Mouse (Mus musculus) frontal cortex, postnatal 36 days (tissue): Measurements from ENCODE around the gene S1pr5.
A peak's percentile ranks its signal among the peaks of the same experiment; 100 is the strongest.
"Not testable (repeated sequence)": the region's sequence is repeated elsewhere in the genome, so short reads cannot be mapped to it uniquely, and the experiment has no call there.

Source experiments
- DNase-seq, 2 experiments: peaks; one replicate each; pipeline ENCODE4 v3.0.0; 2022; ENCODE audit warnings: low spot score in 2 of 2

Gene S1pr5

DNA sequence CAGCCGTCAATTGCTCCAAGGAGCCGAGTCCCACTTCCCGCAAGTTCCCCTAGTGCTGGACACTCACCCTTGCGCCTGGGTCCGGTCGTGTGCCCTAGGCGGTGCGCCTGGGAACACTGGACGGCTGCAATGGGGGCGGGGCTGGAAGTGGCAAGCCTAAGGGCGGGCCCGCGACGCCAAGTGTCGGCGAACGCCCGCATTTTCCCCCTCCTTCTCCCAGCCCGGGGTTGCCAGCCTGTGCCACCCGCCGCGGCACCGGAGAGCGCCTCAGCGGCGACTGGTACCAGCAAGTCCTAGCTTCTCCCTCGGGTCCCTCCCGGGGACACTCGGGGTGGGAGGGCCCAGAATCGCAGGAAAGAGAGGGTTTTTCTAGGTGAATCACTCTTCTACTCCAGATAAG lies at the start of gene S1pr5:
Gene S1pr5, minus strand, starts transcription at position 118 of the 400 bp plus-strand sequence.
- no peak for DNase-seq

DNA sequence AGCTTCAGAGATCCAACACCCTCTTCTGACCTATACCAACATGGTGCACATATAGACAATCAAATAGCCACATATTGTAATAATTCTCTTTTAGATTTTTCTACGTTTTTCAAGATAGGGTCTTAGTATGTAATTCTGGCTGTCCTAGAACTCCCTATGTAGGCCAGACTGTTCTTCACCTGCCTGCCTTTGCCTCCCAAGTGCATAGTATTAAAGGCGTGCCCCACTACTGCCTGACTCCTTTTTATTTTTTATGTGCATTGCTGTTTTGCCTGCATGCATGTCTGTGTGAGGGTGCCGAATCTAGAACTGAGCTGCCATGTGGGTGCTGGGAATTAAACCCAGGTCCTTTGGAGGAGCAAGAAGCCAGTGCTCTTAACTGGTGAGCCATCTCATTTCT lies 44.0 kb upstream of the S1pr5 start:
- DNase-seq = no peak

DNA sequence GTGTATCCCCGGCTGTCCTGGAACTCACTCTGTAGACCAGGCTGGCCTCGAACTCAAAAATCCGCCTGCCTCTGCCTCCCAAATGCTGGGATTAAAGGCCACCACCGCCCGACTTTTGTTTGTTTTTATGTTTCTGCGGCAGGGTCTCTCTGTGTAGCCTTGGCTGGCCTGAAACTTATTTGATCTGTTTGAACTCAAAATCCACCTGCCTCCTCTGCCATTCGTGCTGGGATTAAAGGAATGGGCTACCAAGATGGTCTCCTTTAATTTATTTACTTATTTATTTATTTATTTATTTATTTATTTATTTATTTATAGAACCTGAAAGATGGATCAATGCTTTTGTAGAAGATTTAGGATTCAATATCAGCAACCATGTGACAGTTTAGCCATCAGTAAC lies 43.6 kb upstream of the S1pr5 start:
- DNase-seq = not testable (repeated sequence)

DNA sequence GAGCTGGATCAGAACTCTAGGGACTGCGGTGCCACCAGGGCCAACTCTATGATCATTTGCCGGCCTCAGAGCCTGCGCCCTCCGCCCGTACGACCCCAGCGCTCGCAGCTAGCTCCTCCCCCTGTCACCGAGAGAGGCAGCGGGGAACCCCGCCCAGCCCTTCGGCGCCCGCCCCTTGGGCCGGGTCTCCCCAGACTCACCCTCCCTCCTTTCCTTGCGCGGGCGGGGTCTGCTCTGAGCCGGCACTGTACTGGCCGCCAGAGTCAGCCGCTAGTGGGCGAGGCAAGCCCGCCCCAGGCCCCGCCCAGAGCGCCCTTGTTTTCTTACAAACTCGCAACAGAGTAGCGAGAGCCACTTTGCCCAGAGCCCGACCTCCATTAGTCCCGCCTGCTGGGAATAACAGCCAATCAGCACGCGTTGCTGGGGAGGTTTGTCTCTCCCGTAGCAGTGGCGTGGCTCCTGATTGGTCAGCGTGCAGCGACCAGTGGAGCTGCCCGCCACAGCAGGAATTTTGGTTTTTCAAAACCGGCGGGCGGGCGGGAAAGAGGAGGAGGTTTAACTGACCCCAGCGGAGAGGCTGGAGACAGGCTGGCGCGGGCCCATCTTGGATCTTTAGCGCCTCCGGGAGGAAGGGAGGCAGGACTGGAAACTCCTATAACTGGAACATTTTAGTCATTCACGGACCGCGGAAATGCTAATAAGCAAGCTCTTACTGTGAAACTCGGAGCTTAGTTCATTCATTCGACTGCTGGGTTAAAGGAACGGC lies 43.0 kb upstream of the S1pr5 start, which contains the start of gene Cdkn2d:
Gene Cdkn2d, minus strand, starts transcription at position 386 of the 766 bp plus-strand sequence.
- peak; percentile 99 to 100 for DNase-seq

DNA sequence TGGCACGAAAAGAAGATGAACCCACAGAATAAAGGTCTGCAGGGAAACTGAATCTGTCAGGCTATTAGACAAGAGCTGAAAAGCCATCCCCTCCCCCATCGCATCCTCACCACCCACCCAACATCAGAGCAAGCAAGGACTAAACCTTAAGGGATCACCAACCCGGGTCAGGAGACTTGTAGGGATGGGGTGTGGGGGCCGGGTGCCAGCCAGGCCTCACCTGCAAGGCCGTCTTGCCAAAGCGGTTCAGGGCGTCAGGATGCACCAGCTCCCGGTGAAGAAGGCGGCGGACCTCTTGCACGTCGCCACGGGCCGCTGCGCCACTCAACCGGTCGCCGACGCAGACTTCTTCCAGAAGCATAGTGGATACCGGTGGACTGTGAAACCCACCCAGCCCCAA lies 42.3 kb upstream of the S1pr5 start:
- no peak for DNase-seq

DNA sequence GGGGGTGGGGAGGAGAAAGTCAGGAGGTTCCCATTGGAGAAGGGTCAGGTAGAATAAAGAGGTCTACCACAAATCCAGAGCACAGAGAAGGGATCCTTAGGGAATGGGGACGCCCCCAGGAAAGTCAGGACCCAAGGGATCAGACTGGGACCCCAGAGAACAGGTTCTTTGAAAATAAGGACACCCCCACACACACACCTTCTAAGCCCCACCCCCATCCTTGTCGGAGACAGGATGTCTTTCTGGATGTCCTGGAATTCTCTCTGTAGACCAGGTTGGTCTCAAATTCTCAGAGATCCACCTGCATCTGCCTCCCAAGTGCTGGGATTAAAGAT lies 41.1 kb upstream of the S1pr5 start:
- DNase-seq = no peak

DNA sequence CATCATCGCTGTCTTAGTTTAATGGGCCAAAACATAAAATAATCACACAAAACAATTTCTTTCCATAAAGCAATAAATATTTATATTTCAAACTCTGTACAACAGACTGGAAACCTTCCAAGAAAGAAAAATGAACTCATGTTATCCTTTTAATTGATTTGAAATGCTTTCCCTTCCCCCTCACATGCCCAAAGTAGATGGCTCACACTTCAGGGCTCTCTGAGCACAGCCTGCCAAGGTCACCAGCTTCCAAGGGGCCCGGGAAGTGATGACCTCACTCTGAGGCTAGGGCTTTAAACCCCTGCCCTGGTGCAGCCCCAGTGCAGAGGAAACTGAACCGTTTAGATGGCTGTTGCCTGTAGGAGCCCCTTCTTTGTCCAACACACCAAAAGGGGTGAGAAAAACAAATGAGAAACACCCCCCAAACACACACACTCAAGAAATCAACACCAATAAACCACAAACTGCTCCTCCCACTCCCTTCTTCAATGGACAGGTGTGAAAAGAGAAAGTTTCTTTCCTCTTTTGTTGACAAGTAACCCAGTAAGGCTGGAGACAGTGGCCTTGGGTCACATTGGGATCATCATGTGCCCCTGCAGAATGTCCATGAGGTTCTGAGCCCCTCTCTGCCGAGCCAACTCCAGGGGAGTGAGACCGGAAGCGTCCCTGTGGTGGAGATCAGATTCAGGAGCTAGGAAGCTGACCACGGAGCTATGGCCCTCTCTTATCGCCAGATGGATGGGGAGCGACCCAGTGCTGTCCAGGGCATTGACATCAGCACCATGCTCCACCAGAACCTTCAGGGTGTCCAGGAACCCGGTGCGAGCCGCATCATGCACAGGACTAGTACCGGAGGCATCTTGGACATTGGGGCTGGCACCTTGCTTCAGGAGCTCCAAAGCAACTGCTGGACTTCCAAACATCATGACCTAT lies 40.4 kb upstream of the S1pr5 start:
- no peak for DNase-seq

DNA sequence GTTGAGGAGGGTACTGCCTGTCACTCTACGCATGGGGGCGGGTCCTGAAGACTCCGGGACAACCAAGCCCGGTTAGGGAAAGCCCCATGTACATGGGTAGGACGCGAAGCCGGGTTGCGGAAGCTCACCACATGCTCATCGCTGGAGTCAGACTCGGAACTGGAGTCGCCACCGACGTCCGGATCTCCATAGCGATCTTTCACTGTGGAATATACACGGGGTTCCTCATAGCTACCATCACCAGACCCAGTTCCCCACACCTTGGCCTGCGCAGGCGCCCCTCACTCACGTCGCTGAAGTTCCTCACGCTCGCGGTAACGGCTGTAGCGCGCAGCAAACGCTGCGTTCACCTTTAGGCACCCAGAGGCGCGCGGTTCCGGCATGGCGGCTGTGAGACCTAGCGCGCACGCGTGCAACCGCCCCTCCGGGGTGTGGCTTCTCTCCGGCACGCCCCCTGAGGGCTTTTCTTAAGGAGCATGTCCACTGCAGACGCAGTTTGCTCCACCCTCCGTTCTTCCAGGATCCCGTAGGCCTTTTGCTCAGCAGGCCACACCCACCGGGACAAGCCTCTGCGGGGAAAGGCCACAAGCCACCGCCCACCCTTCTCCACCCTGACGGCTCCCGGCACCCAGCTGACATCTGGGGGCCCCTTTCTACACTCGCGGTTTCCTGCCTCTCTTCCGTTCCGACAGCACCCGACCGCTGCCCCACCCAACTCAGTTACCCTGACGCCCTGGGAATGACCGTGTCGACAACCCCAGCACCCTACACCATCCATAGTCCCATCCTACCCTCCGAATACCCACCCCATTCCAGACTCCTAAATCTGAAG lies 39.5 kb upstream of the S1pr5 start, which contains the start of gene Kri1:
Gene Kri1, minus strand, starts transcription at position 399 of the 832 bp plus-strand sequence.
- DNase-seq = peak; percentile 95 to 98

DNA sequence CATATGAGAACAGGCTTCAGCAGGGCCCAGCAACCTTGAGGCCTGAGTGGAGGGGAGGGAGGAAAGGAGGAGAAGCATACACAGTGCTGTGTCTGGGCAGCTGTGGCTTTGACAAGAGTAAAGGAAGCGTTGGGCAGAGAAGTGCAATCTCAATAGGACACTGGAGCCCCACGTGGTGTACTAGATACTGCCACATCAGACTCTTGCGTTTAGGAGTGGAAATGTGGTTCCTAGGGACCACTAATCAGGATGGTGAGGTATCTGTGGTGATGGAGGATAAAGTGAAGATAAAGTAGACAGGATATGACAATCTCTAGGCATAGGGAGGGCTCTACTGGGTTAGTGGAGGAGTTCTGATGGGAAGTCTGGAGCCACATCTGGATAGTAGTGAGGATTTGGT lies 38.5 kb upstream of the S1pr5 start:
- no peak for DNase-seq

DNA sequence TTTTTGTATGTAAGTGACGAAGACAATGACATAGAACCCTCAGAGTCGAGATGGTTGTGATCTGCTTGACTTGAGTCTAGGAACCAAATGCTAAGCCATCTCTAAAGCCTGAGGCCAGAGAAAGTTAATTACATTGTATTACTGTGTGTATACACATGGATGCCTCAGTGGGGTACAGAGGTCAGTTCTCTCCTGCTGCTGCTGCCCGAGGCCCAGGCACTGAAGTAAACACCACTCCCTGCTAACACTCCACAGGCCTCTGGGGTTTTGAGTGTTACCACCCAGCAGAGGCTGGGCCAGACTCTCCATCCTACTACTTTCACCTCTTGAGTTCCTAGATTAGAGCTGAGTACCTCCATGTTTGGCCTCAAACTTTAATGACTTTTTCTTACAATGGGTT lies 35.8 kb upstream of the S1pr5 start:
- DNase-seq = no peak

DNA sequence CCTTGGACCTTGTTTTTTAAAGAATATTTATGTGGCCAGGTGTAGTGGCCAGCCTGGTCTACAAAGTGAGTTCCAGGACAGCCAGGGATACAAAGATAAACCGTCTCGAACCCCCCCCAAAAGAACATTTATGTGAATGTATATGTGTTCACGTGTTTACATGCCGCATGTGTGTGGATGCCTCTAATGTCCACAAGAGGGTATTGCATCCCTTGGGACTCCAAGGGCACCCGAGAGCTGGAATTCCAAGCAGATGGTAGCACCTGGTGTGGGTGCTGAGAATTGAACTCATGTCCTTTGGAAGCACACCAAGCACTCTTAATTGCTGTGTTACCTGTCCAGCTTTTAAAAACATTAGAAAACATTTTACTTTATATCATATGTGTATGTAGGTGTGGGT lies 35.3 kb upstream of the S1pr5 start:
- no peak for DNase-seq

DNA sequence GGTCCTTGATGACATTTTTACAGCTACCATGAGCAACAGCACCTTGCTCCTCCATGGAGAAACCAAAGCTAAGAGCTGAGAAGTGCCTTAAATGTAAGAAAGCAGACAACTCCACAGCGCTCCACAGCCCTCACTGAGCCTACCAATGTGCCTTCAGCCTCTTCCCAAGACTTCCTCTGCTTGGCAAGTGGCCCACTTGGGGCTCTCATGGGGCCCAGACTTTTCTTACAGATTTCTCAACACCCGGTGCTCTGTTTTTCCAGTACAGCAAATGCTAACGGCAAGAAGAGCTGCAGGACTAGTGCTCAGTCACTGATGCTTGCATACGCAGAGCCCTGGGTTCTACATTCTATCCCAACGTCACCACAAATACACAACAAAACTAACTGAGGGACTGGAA lies 29.5 kb upstream of the S1pr5 start:
- no peak for DNase-seq

DNA sequence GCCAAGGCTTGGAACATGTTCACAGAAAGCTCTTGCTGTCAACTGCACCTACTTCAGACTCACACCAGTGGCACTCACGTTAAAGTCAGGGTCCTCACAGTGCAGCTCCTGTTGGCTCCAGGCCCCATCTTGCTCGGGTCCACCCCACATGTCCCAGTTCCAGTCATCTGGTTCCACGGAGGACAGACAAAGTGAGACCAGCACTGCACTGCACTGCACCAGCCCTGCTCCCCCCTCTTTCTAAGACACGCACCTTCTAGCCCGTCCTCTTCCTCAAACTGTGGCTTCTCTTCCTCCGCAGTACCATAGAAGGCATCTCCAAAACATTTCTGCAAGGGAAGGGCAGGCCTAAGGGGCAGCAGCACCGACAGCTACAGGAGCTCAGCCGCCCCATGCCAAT lies 28.1 kb upstream of the S1pr5 start:
- DNase-seq = no peak

DNA sequence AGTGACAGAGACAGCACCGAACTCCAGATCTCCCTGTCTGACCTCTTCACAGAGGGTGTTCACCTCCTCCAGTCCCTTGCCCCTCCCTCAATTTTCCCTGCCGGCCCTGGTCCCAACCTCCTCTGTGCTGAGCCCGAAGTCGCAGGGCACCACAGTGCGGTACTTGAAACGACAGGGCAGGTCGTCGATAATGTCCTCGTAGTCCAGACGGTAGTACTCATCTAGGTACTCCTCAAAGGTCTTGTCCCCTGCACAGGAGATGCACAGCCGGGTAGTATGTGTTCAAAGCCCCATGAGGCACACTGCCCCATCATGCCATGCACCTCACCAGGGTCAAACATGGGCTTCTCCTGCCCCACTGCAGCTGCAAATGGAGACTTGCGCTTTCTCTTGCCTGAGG lies 27.5 kb upstream of the S1pr5 start:
- DNase-seq = no peak

DNA sequence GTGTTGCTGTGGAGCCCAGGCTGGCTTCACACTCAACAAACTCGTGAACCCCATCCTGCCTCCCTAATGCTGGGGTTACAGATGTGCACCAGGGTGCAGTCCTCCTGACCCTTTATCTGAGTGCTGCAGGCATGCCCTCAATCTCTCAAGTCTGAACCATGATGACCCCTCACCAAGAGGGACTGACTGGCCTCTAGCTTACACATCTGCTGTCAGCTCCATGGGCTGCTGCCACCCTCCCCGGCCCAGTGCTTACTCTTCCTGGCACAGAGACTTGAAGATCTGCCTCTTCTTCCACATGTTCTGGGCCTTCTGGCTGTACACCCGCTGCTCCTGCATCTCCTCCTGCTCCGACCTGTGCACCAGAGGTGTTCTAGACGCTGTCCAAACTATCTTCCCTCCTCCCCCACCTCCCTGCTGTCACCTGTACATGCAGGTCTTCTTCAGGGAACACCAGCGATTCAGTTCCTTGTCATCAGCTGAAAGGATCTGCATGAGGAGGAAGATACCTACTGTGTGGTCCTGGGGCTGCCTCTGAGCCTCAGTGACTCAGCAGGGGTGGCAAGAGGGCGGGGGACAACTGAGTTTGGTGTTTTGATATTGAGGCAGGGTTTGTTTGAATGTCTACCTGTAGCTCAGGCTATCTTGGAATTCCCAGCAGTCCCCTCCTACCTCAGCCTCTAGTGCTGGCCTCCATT lies 26.9 kb upstream of the S1pr5 start:
- DNase-seq = no peak

DNA sequence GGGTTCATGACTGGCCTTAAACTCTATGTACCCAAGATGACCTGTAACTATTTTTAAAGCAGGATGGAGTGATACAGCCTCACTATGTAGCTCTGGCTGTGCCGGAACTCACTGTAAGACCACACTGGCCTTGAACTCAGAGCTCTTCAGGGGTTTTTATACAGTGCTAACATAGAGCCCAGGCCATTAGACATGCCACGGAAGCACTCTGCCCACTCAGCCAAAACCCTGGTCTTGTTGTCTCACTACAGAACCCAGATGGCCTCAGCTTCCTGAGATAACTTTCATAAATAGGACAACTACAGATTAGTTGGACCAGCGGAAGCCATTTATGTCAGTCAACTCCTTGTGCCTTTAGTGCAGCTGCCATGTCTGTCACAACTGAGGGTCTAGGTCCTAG lies 26.1 kb upstream of the S1pr5 start:
- no peak for DNase-seq

DNA sequence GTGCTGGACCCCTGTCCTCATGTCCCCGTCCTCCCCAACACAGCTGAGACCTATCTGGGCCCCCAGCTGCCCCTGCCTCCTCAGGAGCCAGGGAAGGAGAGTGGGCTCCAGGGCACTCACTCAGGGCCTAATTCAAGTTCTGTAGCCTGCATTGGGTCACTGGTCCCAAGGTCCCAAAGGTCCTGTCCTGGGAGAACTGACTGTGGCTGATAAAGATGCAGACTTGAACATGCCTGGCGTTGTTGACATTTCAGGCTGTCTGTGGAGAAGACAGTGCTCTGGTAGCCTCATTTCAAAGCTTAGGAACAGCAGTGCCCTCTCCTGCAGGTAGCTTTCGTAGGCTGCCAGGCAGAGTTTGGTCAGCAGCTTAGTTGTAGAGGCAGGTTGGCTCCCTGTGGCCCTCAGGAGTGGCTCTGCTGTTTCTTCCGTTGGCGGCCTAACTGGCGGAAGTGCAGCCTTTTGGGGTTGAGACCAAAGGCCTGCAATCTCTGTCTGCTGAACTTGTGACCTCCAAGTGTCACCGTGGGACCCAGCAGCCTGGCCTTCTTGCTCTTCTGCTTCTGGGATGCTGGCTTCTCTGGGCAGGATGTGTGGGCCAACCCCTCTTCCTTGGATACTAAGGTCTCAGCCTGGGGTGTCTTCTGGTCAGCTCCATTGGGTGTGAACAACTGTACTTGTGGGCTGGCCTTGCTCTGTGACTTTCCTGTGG lies 25.4 kb upstream of the S1pr5 start:
- DNase-seq = no peak

DNA sequence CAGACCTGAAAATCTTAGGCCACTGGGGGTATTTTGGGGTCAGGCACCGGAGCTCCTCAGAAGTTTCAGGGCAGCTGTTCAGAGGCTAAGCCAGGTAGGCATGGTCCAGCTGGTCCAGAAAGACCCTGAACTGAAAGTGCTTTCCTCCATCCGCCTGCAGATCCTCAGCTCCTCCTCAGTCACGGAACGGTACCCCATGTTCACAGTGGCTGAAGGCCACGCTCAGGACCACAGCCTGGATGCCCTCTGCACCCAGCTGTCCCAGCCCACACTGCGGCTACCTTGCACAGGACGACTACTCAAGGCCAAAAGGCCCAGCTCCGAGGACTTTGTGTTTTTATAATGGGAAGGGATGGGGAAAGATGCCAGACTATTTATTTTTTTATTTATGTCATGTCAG lies 24.9 kb upstream of the S1pr5 start:
- DNase-seq = no peak

DNA sequence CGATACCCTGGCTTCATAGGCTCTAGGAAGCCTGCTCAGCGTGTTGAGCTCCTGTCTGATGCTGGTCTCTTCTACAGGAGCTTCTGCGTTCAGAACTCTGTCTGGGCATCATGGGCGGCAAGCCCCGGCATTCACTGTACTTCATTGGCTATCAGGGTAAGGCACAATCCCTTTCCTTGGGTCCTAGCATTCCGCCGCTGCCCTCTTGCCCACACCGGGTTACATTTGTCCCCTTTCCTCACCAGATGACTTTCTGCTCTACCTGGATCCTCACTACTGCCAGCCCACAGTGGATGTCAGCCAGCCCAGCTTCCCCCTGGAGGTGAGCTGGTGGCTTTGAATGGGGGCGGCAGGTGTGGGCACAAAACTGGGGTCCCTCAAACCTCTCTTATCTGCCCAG lies 24.1 kb upstream of the S1pr5 start:
- no peak for DNase-seq

DNA sequence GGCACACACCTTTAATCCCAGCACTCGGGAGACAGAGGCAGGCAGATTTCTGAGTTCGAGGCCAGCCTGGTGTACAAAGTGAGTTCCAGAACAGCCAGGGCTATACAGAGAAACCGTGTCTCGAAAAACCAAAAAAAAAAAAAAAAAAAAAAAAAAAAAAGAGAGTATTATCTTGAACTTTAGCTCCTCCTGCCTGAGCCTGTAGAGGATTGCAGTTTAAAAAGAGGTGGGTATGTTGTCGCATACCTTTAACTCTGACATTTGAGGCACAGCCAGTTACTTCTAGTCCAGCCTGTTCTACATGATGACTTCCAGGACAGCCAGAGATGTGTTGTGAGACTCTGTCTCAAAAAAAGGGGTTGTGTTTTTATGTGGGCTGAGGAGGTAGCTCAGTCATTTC lies 21.3 kb upstream of the S1pr5 start:
- not testable (repeated sequence) for DNase-seq

DNA sequence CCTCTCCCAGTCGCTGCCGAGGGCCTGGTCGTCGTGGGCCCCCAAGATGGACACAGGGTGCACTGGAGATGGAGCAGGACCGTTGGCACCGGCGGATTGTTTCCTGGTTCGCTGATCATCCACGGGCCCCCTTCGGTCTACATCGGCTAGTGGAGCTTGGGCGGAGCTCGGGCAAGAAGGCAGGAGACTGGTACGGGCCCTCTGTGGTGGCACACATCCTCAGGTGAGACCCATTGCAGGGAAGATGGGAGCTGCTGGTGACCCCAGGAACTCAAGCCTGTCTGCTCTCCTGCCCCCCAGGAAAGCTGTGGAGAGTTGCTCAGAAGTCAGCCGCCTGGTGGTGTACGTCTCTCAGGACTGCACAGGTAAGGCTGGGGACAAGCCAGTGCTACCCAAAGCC lies 20.1 kb upstream of the S1pr5 start:
- no peak for DNase-seq
